Mouse (Mus musculus) ES-Bruce4 (cell line): Measurements from ENCODE around the gene Stat3.

ENCODE experiments used
- CTCF ChIP-seq: IDR thresholded peaks from one replicate; pipeline ENCODE4 v1.8.1; 2011; ENCODE audit warnings: low read depth, low read length
- EP300 ChIP-seq: IDR thresholded peaks from 2 replicates; pipeline ENCODE4 v1.6.1; 2011; ENCODE audit warnings: low read depth, low read length; ENCODE audit not compliant: insufficient read depth

GRCm38 (mm10) chr11:100969744-100970556 lies 30.6 kb upstream of the Stat3 start:
- TF ChIP-seq EP300 (no peak), CTCF (no peak)
